Mouse (Mus musculus): ENCODE data around the gene Plxna4. TPM values are rescaled to one million over a fixed set of nuclear protein-coding genes. Genes with fewer than 3 reads are reported as not detected.

The Plxna4 gene
- 10 to 100 TPM; 11.3 to 13.1 TPM for total RNA-seq (2021)
- long read RNA-seq, experiment 1, partial matches to known transcripts: 1 of 2 reads
- long read RNA-seq, experiment 1, other reads (novel, unspliced or antisense): 1 of 2 reads
- long read RNA-seq, experiment 2, partial matches to known transcripts: 0 of 1 reads
- long read RNA-seq, experiment 2, other reads (novel, unspliced or antisense): 1 of 1 reads

GRCm38 (mm10) chr6:32588056-32588671 is at the start of gene Plxna4:
Plxna4 (minus strand) TSS chr6:32588192.
- DNase-seq: peak; percentile 79 to 88

GRCm38 (mm10) chr6:32637568-32638183 is 49.7 kb upstream of the Plxna4 start:
- peak; percentile 9 to 45 for DNase-seq

DNA sequence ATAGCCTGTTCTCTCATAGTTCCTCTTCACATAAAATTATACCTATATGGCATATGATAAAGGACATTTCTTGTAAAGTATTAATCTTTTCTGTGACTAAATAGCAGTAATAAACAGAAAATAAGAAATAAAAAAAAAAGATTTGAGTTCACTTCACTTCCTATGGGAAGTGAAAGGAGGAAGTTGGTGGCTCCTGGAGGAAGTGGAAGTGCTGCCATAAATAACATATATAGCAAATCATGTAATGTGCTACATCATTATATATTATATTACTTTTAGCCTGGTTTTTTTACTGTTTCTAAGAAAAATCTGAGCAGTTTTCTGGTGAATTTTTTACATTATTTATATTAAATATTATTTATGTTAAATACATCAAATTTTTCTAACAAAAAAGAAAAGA is 22.7 kb upstream of the Plxna4 start:
- DNase-seq: no peak

DNA sequence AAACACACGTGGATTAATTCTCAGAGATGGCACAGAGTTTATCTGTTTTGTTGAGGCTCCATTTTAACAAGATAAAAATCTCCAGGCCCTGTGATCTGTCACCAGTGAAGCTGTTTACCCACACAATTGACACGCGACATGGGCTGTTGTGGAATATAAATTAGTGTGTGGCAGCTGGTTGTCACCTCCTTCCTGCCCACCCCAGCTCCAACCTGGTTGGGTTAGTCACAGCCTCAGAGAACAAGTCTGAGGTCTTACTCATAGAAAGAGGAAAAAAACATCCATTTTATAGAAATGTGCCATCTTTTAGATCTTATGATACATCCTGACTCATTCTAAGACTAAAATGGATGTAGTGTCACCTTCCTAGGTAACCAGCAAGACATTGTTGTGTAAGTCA is 18.8 kb upstream of the Plxna4 start:
- DNase-seq: no peak

- DNase-seq: no peak
These were observed 17.6 kb upstream of the Plxna4 start for GRCm38 (mm10) chr6:32605581-32605980.

DNA sequence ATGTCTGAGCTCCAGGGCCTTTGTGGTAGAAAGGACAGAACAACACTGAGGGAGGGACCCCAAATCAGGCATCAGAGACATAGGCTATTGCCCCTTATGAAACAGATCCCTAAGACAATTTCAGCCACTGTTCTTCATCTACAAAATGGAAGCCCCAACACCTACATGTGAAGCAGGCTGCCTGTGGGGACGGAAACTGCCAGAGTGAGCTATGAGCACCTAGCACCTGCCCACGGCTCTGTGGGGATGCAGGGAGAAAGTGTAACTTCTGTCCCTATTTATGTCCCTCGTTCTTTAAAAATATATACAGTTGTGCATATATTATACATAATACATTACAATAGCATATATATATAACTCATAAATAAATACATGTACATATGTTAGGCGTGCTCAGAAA is 16.9 kb upstream of the Plxna4 start:
- DNase-seq: no peak

DNA sequence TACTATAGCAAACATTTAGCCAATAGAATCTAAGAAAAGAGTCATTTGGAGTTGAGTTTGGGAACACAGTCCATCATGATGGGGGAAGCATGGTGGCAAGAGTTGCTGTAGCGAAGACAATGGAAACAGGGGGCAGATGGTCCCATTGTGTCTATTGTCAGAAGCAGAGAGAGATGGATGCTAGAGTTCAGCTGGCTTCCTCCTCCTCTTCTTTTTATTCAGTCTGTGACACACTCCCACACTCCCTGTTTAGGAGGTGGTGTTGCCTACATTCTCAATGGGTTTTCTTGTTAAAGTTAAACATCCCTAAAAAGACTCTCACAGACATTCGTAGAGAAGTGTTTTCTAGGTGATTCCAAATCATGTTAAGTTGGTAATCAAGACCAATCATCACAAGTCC is 14.1 kb upstream of the Plxna4 start:
- DNase-seq: no peak

- no peak for DNase-seq
These were observed 13.3 kb upstream of the Plxna4 start for GRCm38 (mm10) chr6:32601306-32601705.

GRCm38 (mm10) chr6:32595591-32595990 is 7.6 kb upstream of the Plxna4 start:
- DNase-seq: no peak

- DNase-seq: peak; percentile 75 to 93
These were observed 3.2 kb upstream of the Plxna4 start for GRCm38 (mm10) chr6:32590979-32591758.

DNA sequence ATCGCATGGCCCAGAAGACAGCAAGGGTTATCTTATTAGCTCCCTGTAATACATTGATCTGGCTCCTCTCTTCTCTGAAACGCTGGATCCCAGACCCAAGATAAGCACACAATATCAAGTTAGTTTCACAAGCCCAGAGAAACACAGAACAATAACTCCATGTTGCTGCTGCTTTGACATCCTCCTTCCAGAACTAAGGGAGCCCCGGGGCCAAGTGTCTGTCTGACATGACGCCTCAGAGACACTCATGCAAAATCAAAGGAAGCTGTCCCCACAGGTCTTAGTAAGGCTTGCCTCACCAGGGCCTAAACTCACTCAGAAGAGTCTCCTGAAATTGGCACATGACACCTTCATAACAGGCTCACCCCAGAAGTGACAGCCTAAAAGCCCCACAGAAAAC is 1.6 kb upstream of the Plxna4 start:
- no peak for DNase-seq

GRCm38 (mm10) chr6:32587136-32588009 is 619 bp downstream of the Plxna4 start:
- peak; percentile 56 to 67 for DNase-seq

GRCm38 (mm10) chr6:32586821-32587135 is 1.2 kb downstream of the Plxna4 start:
- DNase-seq: no peak

GRCm38 (mm10) chr6:32586390-32586789 is 1.6 kb downstream of the Plxna4 start:
- DNase-seq: peak; percentile 34 to 55

GRCm38 (mm10) chr6:32585211-32585610 is 2.8 kb downstream of the Plxna4 start:
- DNase-seq: no peak

DNA sequence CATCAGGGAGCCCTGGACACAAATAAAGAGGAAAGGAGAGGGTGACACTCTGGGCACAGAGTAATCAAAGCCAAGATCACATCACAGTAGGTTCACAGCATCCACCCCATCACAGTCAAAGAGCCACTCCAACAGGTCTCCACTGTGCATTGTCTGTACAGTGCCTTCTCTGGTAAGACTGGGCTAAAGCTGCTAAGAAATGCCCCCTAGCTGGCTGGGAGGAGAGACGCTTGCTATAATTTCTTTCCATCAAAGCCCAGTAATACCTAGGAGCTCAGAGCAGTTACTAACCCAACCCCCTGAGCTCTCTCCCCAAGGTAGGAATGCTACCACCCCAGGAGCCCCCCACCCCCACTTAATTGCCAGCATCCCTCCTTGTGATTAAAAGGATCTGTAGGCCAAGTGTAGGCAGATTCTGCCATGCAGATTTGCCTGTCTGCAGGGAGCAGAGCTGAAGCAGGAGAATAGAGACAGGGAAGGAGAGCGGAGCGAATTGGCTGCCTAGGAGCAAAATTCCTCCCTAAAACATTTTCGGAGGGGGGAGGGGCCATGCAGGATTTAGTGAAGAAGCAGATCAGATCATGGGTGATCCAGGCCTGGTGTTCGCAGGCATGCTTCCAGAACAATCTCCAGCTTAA is 3.6 kb downstream of the Plxna4 start:
- no peak for DNase-seq

DNA sequence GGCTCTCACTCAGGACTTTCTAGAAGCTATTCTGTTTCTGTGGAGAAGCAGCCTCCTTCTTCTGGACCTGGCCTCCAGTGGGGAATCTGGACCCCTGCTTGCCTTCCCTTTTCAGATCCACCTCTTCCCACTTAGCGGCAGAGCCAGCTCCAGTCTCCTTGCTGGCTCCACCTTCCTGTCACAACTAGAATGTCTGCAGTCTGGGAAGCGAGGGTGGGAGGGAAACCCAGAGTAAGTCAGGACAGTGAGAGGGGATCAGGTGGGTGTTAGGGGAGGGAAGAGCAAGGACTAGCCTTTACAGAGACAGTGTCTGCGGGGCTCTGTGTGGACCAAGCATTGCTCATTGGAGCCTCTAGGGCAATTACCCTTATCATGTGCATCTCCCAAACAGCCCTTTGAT is 4.4 kb downstream of the Plxna4 start:
- DNase-seq: no peak

DNA sequence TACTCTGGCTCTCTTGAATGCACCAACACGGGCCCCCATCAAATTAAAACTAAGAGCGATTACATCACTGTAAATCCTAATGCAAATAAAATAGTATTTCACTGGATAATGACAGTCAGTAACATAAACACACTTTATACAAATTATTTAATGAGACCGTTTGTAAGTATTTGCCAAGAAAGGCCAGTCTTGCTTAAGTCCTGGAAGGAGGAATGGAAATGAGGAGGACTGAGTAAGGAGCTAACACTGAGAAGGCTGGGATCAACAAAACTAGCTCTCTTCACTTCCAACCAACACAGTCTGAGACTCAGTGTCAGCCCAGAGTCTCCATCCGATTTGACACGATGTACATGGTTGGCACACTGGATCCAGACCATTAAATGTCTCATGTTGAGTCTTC is 16.5 kb downstream of the Plxna4 start:
- no peak for DNase-seq

GRCm38 (mm10) chr6:32570445-32570844 is 17.5 kb downstream of the Plxna4 start:
- DNase-seq: no peak

- no peak for DNase-seq
These were observed 18.1 kb downstream of the Plxna4 start for GRCm38 (mm10) chr6:32569919-32570318.

GRCm38 (mm10) chr6:32546915-32547314 is 41.1 kb downstream of the Plxna4 start:
- no peak for DNase-seq

- DNase-seq: no peak
These were observed 44.0 kb downstream of the Plxna4 start for GRCm38 (mm10) chr6:32544021-32544420.

All from heart, adult 18-20 months (tissue).